Mouse (Mus musculus) MEL (cell line): Measurements from ENCODE around the gene Nrp1. TPM values are rescaled to one million over a fixed set of nuclear protein-coding genes. Genes with fewer than 3 reads are reported as not detected.

Source experiments
- DNase-seq: peaks from one replicate; pipeline ENCODE4 v3.0.0; 2011; ENCODE audit warnings: low read depth, low spot score
- H3K27ac ChIP-seq: 2 replicates; pipeline ENCODE4 v1.5.1; 2012; ENCODE audit warnings: low read depth, mild to moderate bottlenecking, control low read depth, low read length, moderate library complexity; ENCODE audit not compliant: control insufficient read depth
- H3K27me3 ChIP-seq, 2 experiments: fragments of 150-350 bp in 1 of 2; sonication (generic) in 1 of 2; 2 replicates each; pipeline ENCODE4 v1.6.1; 2012; ENCODE audit warnings: low read length in 2 of 2, mild to moderate bottlenecking in 2 of 2, improper control_type of control experiment in 1 of 2, moderate library complexity in 1 of 2; ENCODE audit not compliant: insufficient read depth in 2 of 2, control insufficient read depth in 1 of 2
- H3K36me3 ChIP-seq, 2 experiments: 2 replicates each; pipeline ENCODE4 v1.6.1; 2012 to 2014; ENCODE audit warnings: low read length in 2 of 2, improper control_type of control experiment in 1 of 2, inconsistent platforms in 1 of 2, mild to moderate bottlenecking in 1 of 2; ENCODE audit not compliant: insufficient read depth in 2 of 2, control insufficient read depth in 1 of 2
- H3K4me1 ChIP-seq, 2 experiments: fragments of 150-350 bp in 1 of 2; sonication (generic) in 1 of 2; 2 replicates each; pipeline ENCODE4 v1.6.1; 2012; ENCODE audit warnings: low read length in 2 of 2, improper control_type of control experiment in 1 of 2, mild to moderate bottlenecking in 1 of 2; ENCODE audit not compliant: insufficient read depth in 2 of 2, control insufficient read depth in 1 of 2
- H3K4me3 ChIP-seq, 2 experiments: fragments of 150-350 bp in 1 of 2; sonication (generic) in 1 of 2; 2 replicates each; pipeline ENCODE4 v1.5.1; 2012; ENCODE audit warnings: low read depth in 2 of 2, low read length in 2 of 2, mild to moderate bottlenecking in 2 of 2, moderate library complexity in 2 of 2, control low read depth in 1 of 2, improper control_type of control experiment in 1 of 2; ENCODE audit not compliant: control insufficient read depth in 1 of 2, insufficient read depth in 1 of 2
- H3K79me2 ChIP-seq: 2 replicates; pipeline ENCODE4 v1.6.1; 2012; ENCODE audit warnings: mild to moderate bottlenecking, low read length, moderate library complexity; ENCODE audit not compliant: control insufficient read depth, poor library complexity, insufficient read depth
- H3K9ac ChIP-seq: 2 replicates; pipeline ENCODE4 v1.6.1; 2012; ENCODE audit warnings: low read depth, mild to moderate bottlenecking, control low read depth, low read length, moderate library complexity; ENCODE audit not compliant: control insufficient read depth, poor library complexity, severe bottlenecking
- H3K9me3 ChIP-seq: fragments of 150-350 bp; sonication (generic); replicated peaks from 2 replicates; pipeline ENCODE4 v1.6.1; 2012; ENCODE audit warnings: mild to moderate bottlenecking, low read length, improper control_type of control experiment, moderate library complexity; ENCODE audit not compliant: insufficient read depth
- CHD1 ChIP-seq: IDR thresholded peaks from 2 replicates; pipeline ENCODE4 v1.6.1; 2012; ENCODE audit warnings: low read depth, mild to moderate bottlenecking, inconsistent platforms, low read length, improper control_type of control experiment
- CHD2 ChIP-seq: IDR thresholded peaks from 2 replicates; pipeline ENCODE4 v1.6.1; 2011; ENCODE audit warnings: low read length, improper control_type of control experiment
- CTCF ChIP-seq, 3 experiments: IDR thresholded peaks in 2 of 3; conservative IDR thresholded peaks in 1 of 3; 2 replicates each; pipeline ENCODE4 v1.5.1; 2011 to 2012; ENCODE audit warnings: low read length in 3 of 3, low read depth in 2 of 3, mild to moderate bottlenecking in 2 of 3, improper control_type of control experiment in 1 of 3, inconsistent platforms in 1 of 3, mixed read lengths in 1 of 3, moderate library complexity in 1 of 3; ENCODE audit not compliant: control insufficient read depth in 1 of 3, insufficient read depth in 1 of 3, poor library complexity in 1 of 3, severe bottlenecking in 1 of 3
- E2F4 ChIP-seq: IDR thresholded peaks from 2 replicates; pipeline ENCODE4 v1.6.1; 2011; ENCODE audit warnings: low read depth, low read length, improper control_type of control experiment, borderline replicate concordance
- ELF1 ChIP-seq: IDR thresholded peaks from 2 replicates; pipeline ENCODE4 v1.6.1; 2014; ENCODE audit warnings: low read depth, mild to moderate bottlenecking, inconsistent platforms, low read length, improper control_type of control experiment, moderate library complexity
- GABPA ChIP-seq: IDR thresholded peaks from 2 replicates; pipeline ENCODE4 v1.6.1; 2012; ENCODE audit warnings: low read depth, mild to moderate bottlenecking, inconsistent platforms, low read length, improper control_type of control experiment, moderate library complexity
- JUND ChIP-seq: IDR thresholded peaks from 2 replicates; pipeline ENCODE4 v1.6.1; 2011; ENCODE audit warnings: low read depth, mild to moderate bottlenecking, improper control_type of control experiment, low read length
- KAT2A ChIP-seq: conservative IDR thresholded peaks from 2 replicates; pipeline ENCODE4 v1.6.1; 2012; ENCODE audit warnings: low read depth, low read length, improper control_type of control experiment, inconsistent platforms
- MAFK ChIP-seq: IDR thresholded peaks from 2 replicates; pipeline ENCODE4 v1.6.1; 2011; ENCODE audit warnings: low read depth, mild to moderate bottlenecking, low read length, improper control_type of control experiment, borderline replicate concordance
- MAZ ChIP-seq: IDR thresholded peaks from 2 replicates; pipeline ENCODE4 v1.6.1; 2012; ENCODE audit warnings: low read depth, mild to moderate bottlenecking, inconsistent platforms, low read length, improper control_type of control experiment
- MYB ChIP-seq: IDR thresholded peaks from 2 replicates; pipeline ENCODE4 v1.6.1; 2011; ENCODE audit warnings: mild to moderate bottlenecking, low read depth, low read length, improper control_type of control experiment
- NELFE ChIP-seq: IDR thresholded peaks from 2 replicates; pipeline ENCODE4 v1.6.1; 2011; ENCODE audit warnings: low read depth, low read length, improper control_type of control experiment
- NRF1 ChIP-seq: IDR thresholded peaks from 2 replicates; pipeline ENCODE4 v1.6.1; 2014; ENCODE audit warnings: low read depth, mild to moderate bottlenecking, inconsistent platforms, low read length, improper control_type of control experiment, moderate library complexity; ENCODE audit not compliant: poor library complexity, insufficient read depth, severe bottlenecking
- POLR2A ChIP-seq, 2 experiments: IDR thresholded peaks; 2 replicates each; pipeline ENCODE4 v1.6.1; 2011 to 2012; ENCODE audit warnings: low read length in 2 of 2, mild to moderate bottlenecking in 2 of 2, control low read depth in 1 of 2, improper control_type of control experiment in 1 of 2, low read depth in 1 of 2, moderate library complexity in 1 of 2; ENCODE audit not compliant: control insufficient read depth in 1 of 2, insufficient read depth in 1 of 2, poor library complexity in 1 of 2
- POLR2AphosphoS2 ChIP-seq: IDR thresholded peaks from 2 replicates; pipeline ENCODE4 v1.6.1; 2011; ENCODE audit warnings: low read length, improper control_type of control experiment
- POLR2AphosphoS5 ChIP-seq: IDR thresholded peaks from 2 replicates; pipeline ENCODE4 v1.6.1; 2012; ENCODE audit warnings: low read depth, borderline replicate concordance, mild to moderate bottlenecking, inconsistent platforms, low read length, moderate library complexity, mixed read lengths
- RAD21 ChIP-seq: IDR thresholded peaks from 2 replicates; pipeline ENCODE4 v1.6.1; 2011; ENCODE audit warnings: mild to moderate bottlenecking, low read depth, low read length, improper control_type of control experiment
- RCOR1 ChIP-seq: IDR thresholded peaks from 2 replicates; pipeline ENCODE4 v1.6.1; 2012; ENCODE audit warnings: low read depth, mild to moderate bottlenecking, inconsistent platforms, low read length, improper control_type of control experiment
- SIN3A ChIP-seq: IDR thresholded peaks from 2 replicates; pipeline ENCODE4 v1.6.1; 2012; ENCODE audit warnings: low read length, improper control_type of control experiment, inconsistent platforms
- SMC3 ChIP-seq: IDR thresholded peaks from 2 replicates; pipeline ENCODE4 v1.6.1; 2011; ENCODE audit warnings: low read depth, low read length, improper control_type of control experiment
- TBP ChIP-seq: IDR thresholded peaks from 2 replicates; pipeline ENCODE4 v1.8.0; 2011; ENCODE audit warnings: low read depth, low read length, improper control_type of control experiment
- TCF12 ChIP-seq: IDR thresholded peaks from 2 replicates; pipeline ENCODE4 v1.6.1; 2014; ENCODE audit warnings: low read depth, mild to moderate bottlenecking, inconsistent platforms, low read length, improper control_type of control experiment, moderate library complexity
- UBTF ChIP-seq: IDR thresholded peaks from 2 replicates; pipeline ENCODE4 v1.6.1; 2012; ENCODE audit warnings: low read depth, mild to moderate bottlenecking, inconsistent platforms, low read length, improper control_type of control experiment, moderate library complexity, borderline replicate concordance; ENCODE audit not compliant: insufficient read depth
- USF2 ChIP-seq, 2 experiments: IDR thresholded peaks; 2 replicates each; pipeline ENCODE4 v1.6.1; 2011 to 2012; ENCODE audit warnings: improper control_type of control experiment in 2 of 2, low read length in 2 of 2, borderline replicate concordance in 1 of 2, inconsistent platforms in 1 of 2, low read depth in 1 of 2, mild to moderate bottlenecking in 1 of 2; ENCODE audit not compliant: insufficient read depth in 1 of 2
- ZKSCAN1 ChIP-seq: IDR thresholded peaks from 2 replicates; pipeline ENCODE4 v1.6.1; 2012; ENCODE audit warnings: low read depth, mild to moderate bottlenecking, inconsistent platforms, low read length, improper control_type of control experiment, moderate library complexity
- ZMIZ1 ChIP-seq: IDR thresholded peaks from 2 replicates; pipeline ENCODE4 v1.6.1; 2012; ENCODE audit warnings: low read depth, mild to moderate bottlenecking, inconsistent platforms, low read length, improper control_type of control experiment, moderate library complexity
- polyA plus RNA-seq, 2 experiments: library from polyadenylated mRNA; stranded (reverse) in 1 of 2; unstranded in 1 of 2; fragments of >175 nt in 1 of 2; fragments of >200 nt in 1 of 2; gene quantifications; 2 replicates each; pipeline versions ENCODE4 v1.2.1 to v1.2.4; 2012; ENCODE audit warnings: low replicate concordance in 2 of 2, low read depth in 1 of 2; ENCODE audit not compliant: insufficient read length in 2 of 2, insufficient read depth in 1 of 2, missing spikeins in 1 of 2
- total RNA-seq: library from RNA; depleted of rRNA; stranded (reverse); fragments of 300-350 nt; gene quantifications from 2 replicates; pipeline ENCODE4 v1.2.3, GENCODE M21; 2012

Gene Nrp1
- total and polyA plus RNA-seq, 3 experiments = not detected

GRCm38 (mm10) chr8:128371789-128372188 is 13.4 kb downstream of the Nrp1 start:
- H3K27me3 ChIP-seq = no peaks in the 10 kb centered on the region
- no peak for TF ChIP-seq UBTF
- no peak for TF ChIP-seq POLR2A (IDR thresholded peaks at IDR 0.05; ENCODE audit: control insufficient read depth in 1 of 2, insufficient read depth in 1 of 2, low read depth in 1 of 2, low read length in 2 of 2, poor library complexity in 1 of 2)
- TF ChIP-seq RAD21 = no peak
- TF ChIP-seq POLR2AphosphoS2 = no peak
- no peak for TF ChIP-seq USF2 (IDR thresholded peaks at IDR 0.05; ENCODE audit: borderline replicate concordance in 1 of 2, insufficient read depth in 1 of 2, low read depth in 1 of 2, low read length in 2 of 2)
- no peak for TF ChIP-seq SIN3A
- no peak for TF ChIP-seq CHD1
- no peak for TF ChIP-seq JUND
- TF ChIP-seq MAFK = no peak
- no peak for TF ChIP-seq TBP
- TF ChIP-seq ELF1 = no peak
- TF ChIP-seq ZMIZ1 = no peak
- no peak for TF ChIP-seq NELFE
- no peak for TF ChIP-seq GABPA
- TF ChIP-seq E2F4 = no peak
- no peak for TF ChIP-seq RCOR1
- TF ChIP-seq CHD2 = no peak
- TF ChIP-seq NRF1 = no peak
- no peak for TF ChIP-seq TCF12
- H3K27ac ChIP-seq = no peak overlapping the region
- no peak overlapping the region for H3K9ac ChIP-seq
- no peak overlapping the region for H3K4me3 ChIP-seq
- no peaks in the 10 kb centered on the region for H3K4me1 ChIP-seq
- no peaks in the 10 kb centered on the region for H3K79me2 ChIP-seq
- no peak for DNase-seq
- H3K36me3 ChIP-seq = no peaks in the 10 kb centered on the region
- H3K9me3 ChIP-seq = no peaks in the 10 kb centered on the region; the same call in 1 of the 2 replicates

- no peak for TF ChIP-seq ZKSCAN1
- TF ChIP-seq POLR2A (IDR thresholded peaks at IDR 0.05; ENCODE audit: control insufficient read depth in 1 of 2, insufficient read depth in 1 of 2, low read depth in 1 of 2, low read length in 2 of 2, poor library complexity in 1 of 2) = no peak
- no peak for TF ChIP-seq ELF1
- TF ChIP-seq TBP = no peak
- no peak for TF ChIP-seq POLR2AphosphoS5
- TF ChIP-seq POLR2AphosphoS2 = no peak
- no peak for TF ChIP-seq MAFK
- no peak for TF ChIP-seq SMC3
- no peak for TF ChIP-seq CTCF (IDR thresholded peaks at IDR 0.05 in 2 of 3, conservative IDR thresholded peaks at IDR 0.05 in 1 of 3; ENCODE audit: control insufficient read depth in 1 of 3, insufficient read depth in 1 of 3, low read depth in 2 of 3, low read length in 3 of 3, poor library complexity in 1 of 3, severe bottlenecking in 1 of 3)
- no peak for TF ChIP-seq KAT2A
- TF ChIP-seq MYB = no peak
- no peak for TF ChIP-seq MAZ
- TF ChIP-seq, all 39 proteins: peak for 0
- Histone ChIP-seq H3K4me3 (no peak overlapping the region), H3K9me3 (no peaks in the 10 kb centered on the region; the same call in 1 of the 2 replicates), H3K27me3 (no peaks in the 10 kb centered on the region), H3K27ac (no peak overlapping the region), H3K9ac (no peak overlapping the region), H3K36me3 (no peaks in the 10 kb centered on the region), H3K79me2 (no peaks in the 10 kb centered on the region), H3K4me1 (no peaks in the 10 kb centered on the region)
- no peak for DNase-seq
Measured at GRCm38 (mm10) chr8:128372724-128373123, 14.3 kb downstream of the Nrp1 start.
